Mouse (Mus musculus) layer of hippocampus, adult 11-12 months (tissue): Measurements from ENCODE around the gene Enpp4.

Experiments used
- DNase-seq: peaks from one replicate; pipeline ENCODE4 v3.0.0; 2022; ENCODE audit warnings: low spot score

Enpp4 gene

GRCm38 (mm10) chr17:44105287-44106138 is at the start of gene Enpp4:
Enpp4 (minus strand) TSS chr17:44105809.
- peak; percentile 93 for DNase-seq

GRCm38 (mm10) chr17:44155204-44155603 is 49.6 kb upstream of the Enpp4 start:
- no peak for DNase-seq

GRCm38 (mm10) chr17:44153871-44154270 is 48.3 kb upstream of the Enpp4 start:
- no peak for DNase-seq

- no peak for DNase-seq
These were observed 46.3 kb upstream of the Enpp4 start for GRCm38 (mm10) chr17:44151889-44152288.

GRCm38 (mm10) chr17:44151130-44151529 is 45.5 kb upstream of the Enpp4 start:
- peak; percentile 19 for DNase-seq

- no peak for DNase-seq
These were observed 42.7 kb upstream of the Enpp4 start for GRCm38 (mm10) chr17:44148109-44148846.

GRCm38 (mm10) chr17:44145806-44146205 is 40.2 kb upstream of the Enpp4 start:
- DNase-seq: no peak

GRCm38 (mm10) chr17:44136863-44137640 is 31.4 kb upstream of the Enpp4 start:
- DNase-seq: no peak

GRCm38 (mm10) chr17:44136018-44136417 is 30.4 kb upstream of the Enpp4 start:
- DNase-seq: no peak

GRCm38 (mm10) chr17:44134545-44134944 is 28.9 kb upstream of the Enpp4 start:
- DNase-seq: no peak

- DNase-seq: no peak
These were observed 28.5 kb upstream of the Enpp4 start for GRCm38 (mm10) chr17:44134106-44134505.

- DNase-seq: peak; percentile 65
These were observed 24.8 kb upstream of the Enpp4 start for GRCm38 (mm10) chr17:44130429-44130828.

- no peak for DNase-seq
These were observed 23.6 kb upstream of the Enpp4 start for GRCm38 (mm10) chr17:44129092-44129750.

GRCm38 (mm10) chr17:44121366-44122100 is 15.9 kb upstream of the Enpp4 start:
- DNase-seq: peak; percentile 15

- DNase-seq: no peak
These were observed 12.6 kb upstream of the Enpp4 start for GRCm38 (mm10) chr17:44118231-44118630.

GRCm38 (mm10) chr17:44117721-44118120 is 12.1 kb upstream of the Enpp4 start:
- DNase-seq: no peak

- no peak for DNase-seq
These were observed 11.0 kb upstream of the Enpp4 start for GRCm38 (mm10) chr17:44116584-44116983.

GRCm38 (mm10) chr17:44108331-44108730 is 2.7 kb upstream of the Enpp4 start:
- no peak for DNase-seq

- no peak for DNase-seq
These were observed 3.6 kb downstream of the Enpp4 start for GRCm38 (mm10) chr17:44101961-44102360.

GRCm38 (mm10) chr17:44100906-44101305 is 4.7 kb downstream of the Enpp4 start:
- DNase-seq: no peak

- DNase-seq: no peak
These were observed 5.1 kb downstream of the Enpp4 start for GRCm38 (mm10) chr17:44100486-44100885.
